Mouse (Mus musculus) T-helper 1 cell (primary cell): ENCODE data around the gene Hoxc8.

Experiments
- in situ Hi-C: fragments of 300-600 bp; cut with MboI, MseI; formaldehyde crosslinking; loops from one replicate; pipeline ENCODE4 v1.15.1; 2025; ENCODE audit warnings: high pct_unique_total_duplicates

Gene Hoxc8

DNA sequence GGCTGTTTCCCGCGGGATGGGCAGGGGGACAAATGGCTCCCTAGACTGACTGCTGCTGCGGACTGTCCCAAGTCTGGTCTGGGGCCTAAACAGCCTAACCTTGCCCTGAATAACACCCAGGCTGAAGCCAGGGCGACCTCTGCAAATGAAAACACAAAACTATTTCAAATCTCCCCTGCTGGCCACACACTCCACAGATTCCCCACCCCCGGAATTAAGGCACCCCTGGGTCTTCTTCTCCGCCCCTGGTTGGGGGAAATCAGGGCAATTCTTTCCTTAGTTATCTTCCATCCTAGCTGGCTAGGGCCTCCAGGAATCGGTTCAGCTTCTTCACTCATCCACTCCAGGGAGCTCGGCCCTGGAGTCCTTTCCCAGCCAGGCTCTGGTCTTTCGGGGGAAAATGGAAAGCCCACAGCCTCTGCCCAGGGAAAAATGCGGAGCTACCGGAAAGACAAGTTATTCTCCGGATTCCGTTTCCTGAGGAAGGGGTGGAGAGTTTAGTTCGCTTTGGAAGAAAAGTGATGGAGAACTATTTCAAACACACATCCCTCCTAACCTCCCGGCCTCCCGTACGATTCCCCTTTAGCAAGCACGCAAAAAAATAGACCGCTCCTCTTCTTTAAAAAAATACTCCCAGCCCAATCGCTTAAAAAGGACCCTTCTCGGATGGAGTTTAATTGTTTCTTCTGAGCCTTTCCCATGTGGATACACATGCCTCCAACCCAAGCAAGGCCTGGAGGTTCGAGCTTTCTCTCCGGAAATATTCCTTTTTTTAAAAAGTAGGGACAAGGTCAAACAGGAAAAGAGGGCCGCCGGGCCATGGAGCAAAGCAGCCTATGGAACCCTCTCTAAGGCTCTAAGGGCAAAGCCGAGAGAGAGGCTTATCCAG, 25.2 kb upstream of the Hoxc8 start:
- in situ Hi-C loops: no loop called here

- in situ Hi-C loops: no loop called here
These were observed 24.3 kb upstream of the Hoxc8 start for GRCm38 (mm10) chr15:102965892-102966775.

DNA sequence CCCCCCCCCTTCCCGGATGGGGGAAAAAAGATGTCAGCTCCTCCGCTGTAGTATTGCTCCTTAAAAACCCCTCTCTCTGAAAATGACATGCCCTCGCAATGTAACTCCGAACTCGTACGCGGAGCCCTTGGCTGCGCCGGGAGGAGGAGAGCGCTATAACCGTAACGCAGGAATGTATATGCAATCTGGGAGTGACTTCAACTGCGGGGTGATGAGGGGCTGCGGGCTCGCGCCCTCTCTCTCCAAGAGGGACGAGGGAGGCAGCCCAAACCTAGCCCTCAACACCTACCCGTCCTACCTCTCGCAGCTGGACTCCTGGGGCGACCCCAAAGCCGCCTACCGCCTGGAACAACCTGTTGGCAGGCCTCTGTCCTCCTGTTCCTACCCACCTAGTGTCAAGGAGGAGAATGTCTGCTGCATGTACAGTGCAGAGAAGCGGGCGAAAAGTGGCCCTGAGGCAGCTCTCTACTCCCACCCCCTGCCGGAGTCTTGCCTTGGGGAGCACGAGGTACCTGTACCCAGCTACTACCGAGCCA, 23.6 kb upstream of the Hoxc8 start, which contains the start of gene Hoxc10:
Gene Hoxc10, plus strand, starts transcription at position 21 of the 536 bp plus-strand sequence.
- in situ Hi-C loops: no loop called here

DNA sequence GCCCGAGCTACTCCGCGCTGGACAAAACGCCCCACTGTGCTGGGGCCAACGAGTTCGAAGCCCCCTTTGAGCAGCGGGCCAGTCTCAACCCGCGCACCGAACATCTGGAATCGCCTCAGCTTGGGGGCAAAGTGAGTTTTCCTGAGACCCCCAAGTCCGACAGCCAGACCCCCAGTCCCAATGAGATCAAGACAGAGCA, 23.2 kb upstream of the Hoxc8 start, which contains the start of gene Hoxc5:
Gene Hoxc5, plus strand, starts transcription at position 132 of the 199 bp plus-strand sequence.
- in situ Hi-C loops: no loop called here

- in situ Hi-C loops: no loop called here
These were observed 22.7 kb upstream of the Hoxc8 start for GRCm38 (mm10) chr15:102967511-102968397.

DNA sequence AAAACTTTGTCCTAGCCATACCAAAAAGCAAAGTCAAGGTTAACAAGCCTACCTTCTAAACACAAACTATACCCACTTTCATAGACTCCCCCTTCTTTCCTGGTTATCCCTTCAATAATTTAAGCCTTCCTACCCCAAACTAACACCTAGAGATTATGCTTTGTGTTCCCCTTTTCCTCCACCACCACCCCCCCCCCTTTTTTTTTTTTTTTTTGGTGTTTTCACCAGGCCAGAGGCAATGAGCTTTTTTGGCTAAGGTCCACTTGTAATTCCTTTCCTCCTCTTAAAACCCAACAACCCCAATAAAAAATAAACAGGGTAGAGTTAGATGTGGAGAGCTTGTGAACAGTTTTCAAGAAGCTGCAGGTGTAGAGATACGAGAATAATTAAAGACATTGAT, 21.1 kb upstream of the Hoxc8 start:
- in situ Hi-C loops: no loop called here

DNA sequence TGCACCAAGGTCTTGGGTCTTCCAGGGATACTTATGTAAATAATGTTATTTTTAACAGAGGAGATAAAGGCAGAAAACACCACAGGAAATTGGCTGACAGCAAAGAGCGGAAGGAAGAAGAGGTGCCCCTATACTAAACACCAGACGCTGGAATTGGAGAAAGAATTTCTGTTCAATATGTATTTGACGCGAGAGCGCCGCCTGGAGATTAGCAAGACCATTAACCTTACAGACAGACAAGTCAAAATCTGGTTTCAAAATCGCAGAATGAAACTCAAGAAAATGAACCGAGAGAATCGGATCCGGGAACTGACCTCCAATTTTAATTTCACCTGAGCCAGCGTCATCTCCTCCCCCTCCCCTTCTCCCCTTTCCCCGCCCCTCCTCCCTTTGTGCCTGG, 19.7 kb upstream of the Hoxc8 start:
- in situ Hi-C loops: no loop called here

GRCm38 (mm10) chr15:102972254-102972653, 18.2 kb upstream of the Hoxc8 start:
- in situ Hi-C loops: no loop called here

- in situ Hi-C loops: no loop called here
These were observed 17.7 kb upstream of the Hoxc8 start for GRCm38 (mm10) chr15:102972753-102973152.

GRCm38 (mm10) chr15:102975034-102975433, 15.4 kb upstream of the Hoxc8 start:
- in situ Hi-C loops: no loop called here

- in situ Hi-C loops: no loop called here
These were observed 14.7 kb upstream of the Hoxc8 start for GRCm38 (mm10) chr15:102975688-102976111.

GRCm38 (mm10) chr15:102976171-102976570, 14.2 kb upstream of the Hoxc8 start, which contains the start of gene Hoxc9:
Gene Hoxc9, plus strand, starts transcription at chr15:102976439.
- in situ Hi-C loops: no loop called here

- in situ Hi-C loops: no loop called here
These were observed 13.6 kb upstream of the Hoxc8 start for GRCm38 (mm10) chr15:102976631-102977422.

- in situ Hi-C loops: no loop called here
These were observed 12.9 kb upstream of the Hoxc8 start for GRCm38 (mm10) chr15:102977423-102977974.

GRCm38 (mm10) chr15:102978615-102979515, 11.5 kb upstream of the Hoxc8 start:
- in situ Hi-C loops: no loop called here

DNA sequence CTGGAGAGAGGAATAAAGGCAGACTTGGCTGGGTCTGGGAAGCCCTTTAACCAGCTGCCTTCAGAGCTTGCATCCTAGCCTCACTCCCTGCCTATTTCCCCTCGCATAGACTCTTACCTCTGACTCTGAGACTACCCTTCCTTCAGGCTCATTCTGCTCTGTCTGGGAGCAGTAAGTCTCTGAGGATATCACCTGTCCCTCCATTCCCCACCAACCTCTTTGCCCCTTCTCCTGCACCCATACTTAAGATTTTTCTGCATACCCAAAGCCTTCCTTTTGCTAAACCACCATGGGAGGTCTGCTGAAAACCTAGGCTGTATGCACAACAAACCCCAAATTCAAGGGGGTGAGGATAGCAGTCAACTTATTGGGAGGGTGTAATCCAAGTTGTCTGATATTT, 10.5 kb upstream of the Hoxc8 start:
- in situ Hi-C loops: no loop called here

DNA sequence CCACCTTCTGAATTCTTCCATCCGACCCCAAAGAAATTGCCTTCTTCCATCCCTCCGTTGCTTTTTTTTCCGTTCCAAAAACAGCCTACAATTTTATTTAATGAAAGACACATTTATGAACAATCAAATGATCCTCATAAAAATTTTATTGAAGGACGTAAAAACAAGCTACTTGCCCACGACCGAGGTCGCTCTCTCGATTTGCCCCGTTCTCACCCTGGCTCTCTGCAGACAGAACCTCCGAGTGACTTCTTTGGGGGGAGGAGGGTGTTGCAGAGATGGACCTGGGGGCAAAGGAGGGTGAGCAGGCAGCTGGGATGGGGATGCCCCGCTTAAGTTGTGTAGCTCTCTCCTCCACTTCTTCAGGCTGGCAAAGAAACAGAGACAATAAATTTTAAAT, 10.1 kb upstream of the Hoxc8 start:
- in situ Hi-C loops: no loop called here

DNA sequence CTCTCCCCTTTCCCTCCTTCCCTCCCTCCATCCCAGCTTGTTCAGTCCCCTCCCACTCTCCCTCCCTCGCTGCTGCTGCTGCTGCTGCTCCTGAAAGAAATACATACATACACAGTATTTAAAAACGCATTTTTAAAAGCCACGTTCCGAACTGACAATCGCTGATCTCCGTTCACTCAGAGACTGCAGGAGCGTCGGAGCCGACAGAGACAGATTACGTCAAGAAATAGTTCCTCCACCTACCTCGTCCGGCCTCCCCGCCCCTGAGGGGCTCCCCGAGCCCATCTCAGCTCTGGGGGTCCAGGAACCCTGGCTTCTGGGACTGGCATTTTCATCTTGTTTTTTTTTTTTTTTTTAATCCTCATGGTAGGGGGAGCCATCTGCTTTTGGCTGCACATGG, 9.5 kb upstream of the Hoxc8 start:
- in situ Hi-C loops: no loop called here
